Mouse (Mus musculus) embryonic facial prominence, embryonic 10.5 days (tissue): ENCODE data around the gene Dcbld2. TPM values are rescaled to one million over a fixed set of nuclear protein-coding genes. Genes with fewer than 3 reads are reported as not detected.
A peak's percentile ranks its signal among the peaks of the same experiment; 100 is the strongest.

Source experiments
- DNase-seq: peaks from one replicate; pipeline ENCODE4 v3.0.0-alpha.2; 2017; ENCODE audit warnings: low spot score
- H3K27ac ChIP-seq: fragments of 300-500 bp; sonication (generic); replicated peaks from 2 replicates; pipeline ENCODE4 v1.5.1; 2016; ENCODE audit warnings: mild to moderate bottlenecking
- H3K27me3 ChIP-seq: fragments of 300-500 bp; sonication (generic); replicated peaks from 2 replicates; pipeline ENCODE4 v1.6.1; 2016; ENCODE audit warnings: low read depth, mild to moderate bottlenecking; ENCODE audit not compliant: poor library complexity, severe bottlenecking
- H3K36me3 ChIP-seq: fragments of 300-500 bp; sonication (generic); replicated peaks from 2 replicates; pipeline ENCODE4 v1.6.1; 2016; ENCODE audit warnings: mild to moderate bottlenecking, moderate library complexity
- H3K4me1 ChIP-seq: fragments of 300-500 bp; sonication (generic); 2 replicates; pipeline ENCODE4 v1.6.1; 2016
- H3K4me3 ChIP-seq: fragments of 300-500 bp; sonication (generic); 2 replicates; pipeline ENCODE4 v1.5.1; 2016; ENCODE audit warnings: mild to moderate bottlenecking, moderate library complexity
- H3K9me3 ChIP-seq: fragments of 300-500 bp; sonication (generic); 2 replicates; pipeline ENCODE4 v1.6.1; 2016; ENCODE audit warnings: mild to moderate bottlenecking
- WGBS: fragments of 180-500 bp; shearing (Covaris S2); methylation state at CpG from one replicate; pipeline ENCODE4 v1.1.7; 2016; 5-methylcytosine and 5-hydroxymethylcytosine counted together
- polyA plus RNA-seq: library from polyadenylated mRNA; unstranded; fragments of >200 nt; fragmentation: Nextera tagmentation; extraction: Ambion mirVana; gene quantifications from 2 replicates; pipeline ENCODE4 v1.2.1, GENCODE M21; 2016

The Dcbld2 gene
- polyA plus RNA-seq, 1 experiment from 2014 or later: 6.6 TPM

DNA sequence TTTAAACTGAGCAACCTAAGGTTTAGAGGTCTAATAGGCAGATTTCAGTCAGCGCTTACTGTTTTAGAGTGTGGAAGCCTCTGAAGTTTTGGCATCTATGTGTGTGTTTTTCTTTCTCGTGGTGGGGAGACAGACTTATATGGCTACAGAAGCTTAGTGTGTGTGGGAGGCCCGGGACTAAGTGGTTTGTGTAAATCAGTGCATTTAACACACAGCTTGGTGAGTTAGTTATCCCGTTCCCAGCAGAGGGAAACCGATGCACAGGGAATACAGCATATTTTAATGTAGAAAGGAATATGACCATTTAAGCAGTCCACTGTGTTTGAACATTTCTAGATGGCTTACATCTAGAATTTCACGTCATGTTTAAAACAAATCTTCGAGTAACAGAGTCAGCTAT, 1.6 kb downstream of the Dcbld2 start:
- Histone ChIP-seq H3K27ac (no peak overlapping the region), H3K27me3 (no peaks in the 10 kb centered on the region), H3K4me1 (peaks cover 23% of the 10 kb centered on the region), H3K36me3 (no peaks in the 10 kb centered on the region; the same call in 1 of the 2 replicates), H3K4me3 (peak overlapping the region; percentile 93), H3K9me3 (no peaks in the 10 kb centered on the region)
- 59% methylated on average over 7 of the region's 7 CpGs for WGBS
- no peak for DNase-seq

DNA sequence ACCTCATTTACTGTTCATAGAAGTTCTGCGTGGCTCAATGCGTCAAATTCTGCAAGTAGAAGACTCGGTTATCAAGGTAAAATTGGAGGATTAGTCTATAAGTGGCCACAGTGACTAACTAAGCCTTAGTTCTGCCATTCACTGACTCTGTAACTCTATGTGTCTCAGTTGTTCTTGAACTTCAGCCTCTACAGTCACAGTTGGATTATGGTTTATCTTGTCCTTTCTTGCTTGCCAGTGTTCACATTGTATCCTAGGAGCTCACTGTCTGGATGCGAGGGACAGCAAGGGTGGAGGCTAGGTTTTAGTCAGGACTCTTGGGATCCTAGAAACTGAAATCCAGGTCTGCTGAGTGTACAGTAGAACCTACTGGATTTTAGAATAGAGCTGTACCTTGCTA, 6.6 kb downstream of the Dcbld2 start:
- Histone ChIP-seq H3K27ac (no peak overlapping the region), H3K9me3 (0 out of 2 replicates have a peak, but pooled peaks cover 3% of the 10 kb centered on the region), H3K36me3 (peaks cover 10% of the 10 kb centered on the region; the same call in 1 of the 2 replicates), H3K4me1 (peaks cover 11% of the 10 kb centered on the region), H3K27me3 (no peaks in the 10 kb centered on the region), H3K4me3 (no peak overlapping the region)
- WGBS: 93% methylated on average over 4 of the region's 4 CpGs
- no peak for DNase-seq

DNA sequence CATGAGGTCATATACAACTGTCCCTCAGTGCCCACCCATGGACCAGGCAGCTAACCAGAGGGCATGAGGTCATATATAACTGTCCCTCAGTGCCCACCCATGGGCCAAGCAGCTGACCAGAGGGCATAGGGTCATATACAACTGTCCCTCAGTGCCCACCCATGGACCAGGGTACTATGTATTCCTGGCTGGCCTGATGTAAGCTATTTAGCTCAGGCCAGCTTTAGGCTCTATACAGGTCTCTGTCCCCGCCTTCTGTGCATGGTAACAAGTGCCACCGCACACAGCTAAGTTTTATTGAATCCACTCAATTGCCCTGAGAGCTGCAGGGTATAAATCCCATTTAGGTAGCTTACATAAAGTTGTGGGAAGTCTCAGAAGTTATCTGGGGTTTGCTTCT, 7.3 kb downstream of the Dcbld2 start:
- Histone ChIP-seq H3K36me3 (peaks cover 10% of the 10 kb centered on the region; the same call in 1 of the 2 replicates), H3K27ac (no peak overlapping the region), H3K4me3 (no peak overlapping the region), H3K9me3 (0 out of 2 replicates have a peak, but pooled peaks cover 3% of the 10 kb centered on the region), H3K27me3 (no peaks in the 10 kb centered on the region), H3K4me1 (peaks cover 8% of the 10 kb centered on the region)
- WGBS: 97% methylated on average over 2 of the region's 2 CpGs
- no peak for DNase-seq

DNA sequence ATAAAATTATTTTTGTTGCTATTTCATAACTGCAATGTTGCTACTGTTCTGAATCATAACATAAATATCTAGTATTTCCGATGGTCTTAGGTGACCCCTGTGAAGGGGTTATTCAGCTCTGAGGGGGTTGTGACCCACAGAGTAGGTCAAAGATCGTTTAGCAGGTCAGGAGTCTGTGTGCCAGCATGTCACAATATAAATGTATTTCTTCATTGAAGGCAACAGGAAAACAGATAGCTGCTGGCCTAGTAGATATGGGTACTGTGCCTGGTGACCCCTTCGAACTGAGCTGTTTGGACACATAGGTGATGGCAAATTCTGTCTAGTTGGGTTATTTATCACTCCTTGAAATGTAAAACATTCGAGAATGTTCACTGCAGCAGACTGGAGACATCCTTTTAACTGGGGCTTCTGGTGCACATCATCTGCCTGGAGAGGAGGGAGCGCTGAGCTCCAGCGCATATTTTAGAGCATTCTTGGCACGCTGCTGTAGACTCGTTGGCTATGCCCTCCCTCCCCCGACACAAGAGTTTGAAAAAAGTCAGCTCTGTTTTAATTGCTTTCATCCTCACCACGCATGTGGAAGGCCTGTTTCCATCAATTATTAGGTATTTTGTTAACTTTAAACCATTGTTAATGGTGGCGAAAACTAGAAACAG, 13.6 kb downstream of the Dcbld2 start:
- no peak for DNase-seq
- H3K36me3 ChIP-seq: peaks cover 19% of the 10 kb centered on the region
- H3K9me3 ChIP-seq: 0 out of 2 replicates have a peak, but pooled peaks cover 3% of the 10 kb centered on the region
- 70% methylated on average over 11 of the region's 11 CpGs for WGBS
- no peak overlapping the region for H3K27ac ChIP-seq
- H3K27me3 ChIP-seq: no peaks in the 10 kb centered on the region
- H3K4me3 ChIP-seq: no peak overlapping the region
- H3K4me1 ChIP-seq: peaks cover 17% of the 10 kb centered on the region

DNA sequence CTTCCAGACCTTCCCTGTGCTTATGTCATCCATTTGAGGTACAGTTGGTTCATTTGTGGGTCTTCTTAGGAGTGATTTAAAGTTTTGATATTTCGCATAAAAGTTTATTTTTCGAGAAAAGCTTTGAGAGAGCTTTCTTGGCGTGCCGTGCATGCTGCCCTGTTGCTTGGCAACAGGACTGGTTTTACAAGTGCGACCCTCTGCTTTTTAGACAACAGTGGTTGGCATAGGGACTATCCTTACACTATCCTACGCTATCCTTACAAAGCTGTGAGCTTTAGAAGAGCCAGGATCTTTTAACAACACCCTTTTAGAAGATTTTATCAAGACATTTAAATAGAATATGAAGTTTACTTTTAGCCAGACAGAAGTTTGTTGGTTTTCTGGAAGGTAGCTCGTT, 22.0 kb downstream of the Dcbld2 start:
- Histone ChIP-seq H3K4me1 (0 out of 2 replicates have a peak, but pooled peaks cover 6% of the 10 kb centered on the region), H3K27ac (no peak overlapping the region), H3K27me3 (no peaks in the 10 kb centered on the region), H3K9me3 (no peaks in the 10 kb centered on the region), H3K4me3 (no peak overlapping the region), H3K36me3 (peaks cover 35% of the 10 kb centered on the region)
- 88% methylated on average over 7 of the region's 7 CpGs for WGBS
- no peak for DNase-seq

DNA sequence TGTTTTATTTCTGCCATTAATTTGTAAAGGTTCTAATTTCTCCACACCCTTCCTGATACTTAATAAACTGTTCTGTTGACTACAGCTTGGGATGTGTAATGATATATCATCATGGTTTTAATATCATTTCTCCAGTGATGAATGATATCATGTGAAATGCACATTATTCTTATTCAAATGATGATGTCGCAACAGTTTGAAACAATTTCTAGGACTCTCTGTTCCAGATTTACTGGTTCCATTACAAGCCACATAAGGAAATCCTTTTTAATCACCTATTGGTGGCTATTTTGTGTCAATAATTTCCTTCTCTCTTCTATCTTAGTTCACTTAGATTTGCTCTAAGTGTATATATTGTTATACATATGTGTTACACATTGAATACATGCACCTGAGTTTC, 24.1 kb downstream of the Dcbld2 start:
- no peaks in the 10 kb centered on the region for H3K27me3 ChIP-seq
- peaks cover 39% of the 10 kb centered on the region for H3K36me3 ChIP-seq
- no peak for DNase-seq
- no peak overlapping the region for H3K27ac ChIP-seq
- 93% methylated on average over 1 of the region's 1 CpGs for WGBS
- 0 out of 2 replicates have a peak, but pooled peaks cover 6% of the 10 kb centered on the region for H3K4me1 ChIP-seq
- no peak overlapping the region for H3K4me3 ChIP-seq
- no peaks in the 10 kb centered on the region for H3K9me3 ChIP-seq

DNA sequence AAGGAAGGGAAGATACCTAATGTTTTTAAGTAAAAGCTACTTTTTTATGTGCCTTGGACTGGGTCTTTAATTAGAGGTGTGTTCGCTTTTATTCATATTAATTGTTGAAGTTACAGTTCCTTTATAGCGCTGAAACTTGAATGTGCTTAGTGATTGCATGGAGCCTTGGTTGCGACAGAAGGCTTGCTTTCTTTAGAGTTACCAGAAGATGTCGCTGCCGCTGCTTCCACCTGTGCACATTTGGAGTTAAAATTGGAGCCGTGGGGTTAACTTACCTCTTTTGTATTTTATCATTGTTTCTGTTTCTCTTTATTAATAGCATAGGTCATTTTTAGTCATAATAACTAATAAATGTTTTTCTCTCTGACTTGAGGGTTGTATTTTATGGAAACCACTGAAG, 36.5 kb downstream of the Dcbld2 start:
- H3K4me3 ChIP-seq: no peak overlapping the region
- DNase-seq: no peak
- H3K9me3 ChIP-seq: no peaks in the 10 kb centered on the region
- 70% methylated on average over 6 of the region's 6 CpGs for whole genome bisulfite sequencing
- no peak overlapping the region for H3K27ac ChIP-seq
- H3K27me3 ChIP-seq: no peaks in the 10 kb centered on the region
- H3K36me3 ChIP-seq: peaks cover 23% of the 10 kb centered on the region
- H3K4me1 ChIP-seq: no peaks in the 10 kb centered on the region

DNA sequence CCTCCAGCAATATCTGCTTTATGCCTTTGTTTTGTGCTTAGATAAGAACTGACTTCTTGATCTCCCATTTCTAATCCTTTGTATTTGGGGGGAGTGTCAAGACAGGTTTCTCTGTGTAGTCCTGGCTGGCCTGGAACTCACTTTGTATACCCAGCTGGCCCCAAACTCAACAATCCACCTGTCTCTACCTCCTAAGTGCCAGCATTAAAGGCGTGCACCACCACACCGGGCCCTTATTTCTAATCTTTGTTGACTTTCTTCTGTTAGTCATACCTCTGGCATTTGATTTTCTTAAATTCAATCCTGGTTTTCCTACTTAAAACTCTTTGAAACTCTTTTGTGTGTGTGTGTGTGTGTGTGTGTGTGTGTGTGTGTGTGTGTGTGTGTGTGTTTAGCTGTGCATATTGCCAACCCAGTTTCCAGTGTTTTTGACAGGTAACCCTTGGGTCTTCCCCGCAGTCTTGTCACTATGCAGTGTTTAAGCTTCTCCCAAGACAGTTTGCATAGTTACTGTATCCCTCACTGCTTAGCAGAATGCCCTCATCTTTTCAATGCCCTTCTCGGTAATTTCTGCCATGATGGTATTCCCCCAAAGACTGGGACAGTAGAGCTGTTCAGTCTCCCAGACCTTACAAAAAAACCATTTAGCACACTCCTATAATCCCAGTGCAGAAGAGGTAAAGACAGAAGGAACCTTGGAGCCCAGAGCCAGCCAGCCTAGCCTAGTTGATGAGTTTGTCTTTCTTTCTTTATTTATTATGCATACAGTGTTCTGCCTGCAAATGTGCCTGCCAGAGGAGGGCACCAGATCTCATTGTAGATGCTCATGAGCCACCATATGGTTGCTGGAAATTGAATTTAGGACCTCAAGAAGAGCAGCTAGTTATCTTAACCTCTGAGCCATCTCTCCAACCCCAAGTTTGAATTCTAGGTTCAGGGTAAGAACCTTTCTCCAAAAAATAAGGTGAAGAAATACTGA, 38.3 kb downstream of the Dcbld2 start:
- no peak for DNase-seq
- WGBS: 94% methylated on average over 4 of the region's 4 CpGs
- H3K36me3 ChIP-seq: peaks cover 36% of the 10 kb centered on the region

DNA sequence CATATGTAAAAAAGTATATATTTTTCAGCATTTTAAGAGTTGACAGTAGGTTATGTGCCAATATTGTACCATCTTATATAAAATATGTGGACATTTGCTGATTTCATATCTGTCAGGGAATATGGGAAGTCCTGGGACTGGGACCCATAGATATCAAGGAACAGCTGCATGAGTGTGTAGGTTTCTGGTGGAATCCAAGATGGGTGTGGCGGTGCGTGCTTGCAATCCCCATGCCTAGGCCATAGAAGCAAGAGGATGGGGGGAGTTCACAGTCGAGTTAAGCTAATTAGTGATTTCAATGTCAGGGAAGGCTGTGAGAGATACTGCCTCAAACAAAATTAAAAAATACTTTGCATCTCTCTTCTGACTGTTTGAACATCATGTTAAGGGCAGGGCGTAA, 40.8 kb downstream of the Dcbld2 start:
- no peak for DNase-seq
- Histone ChIP-seq H3K9me3 (no peaks in the 10 kb centered on the region), H3K4me1 (no peaks in the 10 kb centered on the region), H3K4me3 (no peak overlapping the region), H3K36me3 (peaks cover 52% of the 10 kb centered on the region), H3K27ac (no peak overlapping the region), H3K27me3 (no peaks in the 10 kb centered on the region)
- 92% methylated on average over 4 of the region's 4 CpGs for WGBS

More for the DNA sequence above, 38.3 kb downstream of the Dcbld2 start:
- H3K9me3 ChIP-seq: no peaks in the 10 kb centered on the region
- no peaks in the 10 kb centered on the region for H3K27me3 ChIP-seq
- H3K4me1 ChIP-seq: no peaks in the 10 kb centered on the region
- H3K27ac ChIP-seq: no peak overlapping the region
- no peak overlapping the region for H3K4me3 ChIP-seq

DNA sequence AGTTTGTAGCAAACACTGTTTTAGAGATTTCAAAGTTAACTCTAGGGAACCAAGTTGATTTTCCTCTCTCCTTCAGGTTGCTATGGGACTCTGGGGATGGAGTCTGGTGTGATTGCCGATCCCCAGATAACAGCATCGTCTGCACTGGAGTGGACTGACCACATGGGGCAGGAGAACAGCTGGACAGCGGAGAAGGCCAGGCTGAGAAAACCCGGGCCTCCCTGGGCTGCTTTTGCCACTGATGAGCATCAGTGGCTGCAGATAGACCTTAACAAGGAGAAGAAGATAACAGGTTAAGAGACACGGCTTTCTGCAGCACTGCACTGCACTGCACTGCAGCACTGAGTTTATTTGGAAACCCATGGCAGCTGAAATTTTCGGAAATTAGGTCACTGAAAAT, 42.4 kb downstream of the Dcbld2 start:
- Histone ChIP-seq H3K27ac (no peak overlapping the region), H3K4me1 (no peaks in the 10 kb centered on the region), H3K36me3 (peaks cover 54% of the 10 kb centered on the region), H3K27me3 (no peaks in the 10 kb centered on the region), H3K9me3 (no peaks in the 10 kb centered on the region), H3K4me3 (no peak overlapping the region)
- WGBS: 78% methylated on average over 6 of the region's 6 CpGs
- DNase-seq: no peak

DNA sequence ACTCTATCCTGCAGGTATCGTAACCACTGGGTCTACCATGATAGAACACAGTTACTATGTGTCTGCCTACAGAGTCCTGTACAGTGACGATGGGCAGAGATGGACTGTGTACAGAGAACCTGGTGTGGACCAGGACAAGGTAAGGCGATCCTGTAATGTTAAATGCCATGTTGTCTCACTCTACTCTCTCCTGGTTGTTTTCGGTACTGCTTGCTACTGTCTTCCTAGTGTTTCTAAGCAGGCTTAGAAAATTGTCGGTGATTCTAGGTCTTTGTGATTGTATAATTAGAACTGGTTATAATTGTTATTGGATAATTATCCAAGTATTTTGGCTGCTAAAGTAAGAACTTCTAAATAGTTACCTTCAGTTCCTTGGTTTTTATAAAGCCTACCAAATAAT, 43.4 kb downstream of the Dcbld2 start:
- WGBS: 93% methylated on average over 5 of the region's 5 CpGs
- H3K36me3 ChIP-seq: peaks cover 60% of the 10 kb centered on the region

DNA sequence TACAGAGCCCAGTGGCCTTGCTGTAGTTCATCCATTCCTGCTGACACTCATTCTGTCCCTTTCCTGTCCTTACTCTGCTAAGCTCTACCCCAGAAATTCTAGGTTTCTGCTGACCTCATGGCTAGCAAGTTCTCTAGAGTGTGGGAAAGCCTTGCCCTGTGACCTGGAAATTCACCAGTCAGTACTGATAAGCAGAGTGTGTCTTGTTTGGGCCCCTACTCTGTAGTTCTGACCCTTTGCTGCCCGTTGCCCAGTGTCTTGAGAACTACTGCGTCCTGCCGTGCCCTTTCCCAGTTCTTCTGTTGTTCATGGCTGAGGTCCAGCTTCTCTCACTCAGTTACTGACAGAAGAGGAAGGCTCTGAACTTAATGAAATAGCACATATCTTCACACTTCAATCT, 44.9 kb downstream of the Dcbld2 start:
- peaks cover 62% of the 10 kb centered on the region for H3K36me3 ChIP-seq
- H3K27me3 ChIP-seq: no peaks in the 10 kb centered on the region
- no peaks in the 10 kb centered on the region for H3K4me1 ChIP-seq
- H3K9me3 ChIP-seq: no peaks in the 10 kb centered on the region
- WGBS: 87% methylated on average over 3 of the region's 3 CpGs
- H3K4me3 ChIP-seq: no peak overlapping the region
- no peak overlapping the region for H3K27ac ChIP-seq
- no peak for DNase-seq

More for the DNA sequence above, 43.4 kb downstream of the Dcbld2 start:
- H3K4me1 ChIP-seq: no peaks in the 10 kb centered on the region
- no peak overlapping the region for H3K27ac ChIP-seq
- H3K27me3 ChIP-seq: no peaks in the 10 kb centered on the region
- no peak for DNase-seq
- no peaks in the 10 kb centered on the region for H3K9me3 ChIP-seq
- H3K4me3 ChIP-seq: no peak overlapping the region
